Mouse (Mus musculus) spleen, adult 2 months (tissue): Measurements from ENCODE around the gene Sema4d. TPM values are rescaled to one million over a fixed set of nuclear protein-coding genes. Genes with fewer than 3 reads are reported as not detected.

Source experiments
- DNase-seq, 2 experiments: peaks; one replicate each; pipeline versions ENCODE4 v3.0.0 to v3.0.0-alpha.2; 2012 to 2021; ENCODE audit warnings: low spot score in 2 of 2, low read depth in 1 of 2
- H3K27ac ChIP-seq: fragments of 200-500 bp; 2 replicates; pipeline ENCODE4 v1.5.1; 2012; ENCODE audit warnings: low read length, inconsistent platforms; ENCODE audit not compliant: insufficient read depth
- H3K27me3 ChIP-seq: fragments of 200-500 bp; 2 replicates; pipeline ENCODE4 v1.6.1; 2012; ENCODE audit warnings: mild to moderate bottlenecking, moderate library complexity, low read length, inconsistent platforms; ENCODE audit not compliant: control insufficient read depth, insufficient read depth
- H3K36me3 ChIP-seq: fragments of 200-500 bp; 2 replicates; pipeline ENCODE4 v1.6.1; 2012; ENCODE audit warnings: mild to moderate bottlenecking, low read length, inconsistent platforms; ENCODE audit not compliant: control insufficient read depth, insufficient read depth
- H3K4me1 ChIP-seq: fragments of 200-500 bp; 2 replicates; pipeline ENCODE4 v1.6.1; 2011; ENCODE audit warnings: inconsistent platforms; ENCODE audit not compliant: control insufficient read depth, insufficient read depth, insufficient read length
- H3K4me3 ChIP-seq: fragments of 200-500 bp; 2 replicates; pipeline ENCODE4 v1.5.1; 2011; ENCODE audit warnings: mild to moderate bottlenecking, inconsistent platforms; ENCODE audit not compliant: insufficient read depth, insufficient read length; ENCODE audit errors: extremely low read depth
- CTCF ChIP-seq: fragments of 200-500 bp; IDR thresholded peaks from 2 replicates; pipeline ENCODE4 v1.5.1; 2011; ENCODE audit warnings: mild to moderate bottlenecking, inconsistent platforms; ENCODE audit not compliant: insufficient read depth, insufficient read length, insufficient replicate concordance; ENCODE audit errors: extremely low read depth
- POLR2A ChIP-seq: fragments of 200-500 bp; IDR thresholded peaks from 2 replicates; pipeline ENCODE4 v1.6.1; 2011; ENCODE audit warnings: low read depth, low read length, inconsistent platforms
- WGBS: fragments of 180-500 bp; shearing (Covaris S2); methylation state at CpG from one replicate; pipeline ENCODE4 v1.1.7; 2018; 5-methylcytosine and 5-hydroxymethylcytosine counted together
- polyA plus RNA-seq: library from polyadenylated mRNA; depleted of rRNA; stranded (reverse); fragments of >200 nt; gene quantifications from 2 replicates; pipeline ENCODE4 v1.2.3, GENCODE M21; 2012

Gene Sema4d
- polyA plus RNA-seq, 1 experiment, result 77.0 TPM

- no peaks in the 10 kb centered on the region for H3K27me3 ChIP-seq
- peaks cover 10% of the 10 kb centered on the region for H3K36me3 ChIP-seq
- TF ChIP-seq CTCF, result no peak
- H3K4me1 ChIP-seq, result peaks cover 10% of the 10 kb centered on the region; the same call in 1 of the 2 replicates
- no peak overlapping the region for H3K27ac ChIP-seq
- DNase-seq, result no peak
- no peak overlapping the region for H3K4me3 ChIP-seq
- WGBS, result 44% methylated on average over 1 of the region's 1 CpGs
Measured at GRCm38 (mm10) chr13:51649740-51650139, 143.8 kb downstream of the Sema4d start.

- H3K36me3 ChIP-seq, result peaks cover 2% of the 10 kb centered on the region; the same call in 1 of the 2 replicates
- H3K27ac ChIP-seq, result no peak overlapping the region
- H3K27me3 ChIP-seq, result no peaks in the 10 kb centered on the region
- H3K4me1 ChIP-seq, result peaks cover 10% of the 10 kb centered on the region; the same call in 1 of the 2 replicates
- no peak for TF ChIP-seq POLR2A
- no peak for TF ChIP-seq CTCF
- DNase-seq, result no peak
- WGBS, result 79% methylated on average over 4 of the region's 4 CpGs
- no peak overlapping the region for H3K4me3 ChIP-seq
Measured at GRCm38 (mm10) chr13:51648237-51648636, 145.3 kb downstream of the Sema4d start.

DNA sequence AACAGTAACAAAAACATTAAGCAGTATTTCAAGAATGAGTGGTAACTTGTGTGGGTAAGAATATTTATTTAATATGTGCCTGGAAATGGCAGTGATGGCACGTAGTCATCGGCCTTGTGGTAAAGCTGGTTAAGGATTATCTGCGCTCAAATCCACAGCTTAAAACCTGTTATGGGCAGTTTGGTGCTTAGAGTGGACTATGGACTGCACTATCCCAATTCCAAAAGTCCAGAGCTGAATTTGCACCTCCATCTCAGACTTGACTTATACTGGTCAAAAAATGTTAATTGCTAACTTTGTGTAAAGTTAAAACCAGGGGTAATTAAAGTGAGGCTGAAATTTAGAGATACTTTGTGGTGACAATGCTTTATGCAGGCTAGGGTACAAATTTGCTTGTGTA, 145.8 kb downstream of the Sema4d start:
- no peaks in the 10 kb centered on the region for H3K36me3 ChIP-seq
- H3K4me3 ChIP-seq, result no peak overlapping the region
- no peaks in the 10 kb centered on the region for H3K27me3 ChIP-seq
- H3K27ac ChIP-seq, result no peak overlapping the region
- 80% methylated on average over 3 of the region's 3 CpGs for WGBS
- DNase-seq, result no peak
- TF ChIP-seq POLR2A, result no peak
- TF ChIP-seq CTCF, result no peak
- H3K4me1 ChIP-seq, result peaks cover 10% of the 10 kb centered on the region; the same call in 1 of the 2 replicates

DNA sequence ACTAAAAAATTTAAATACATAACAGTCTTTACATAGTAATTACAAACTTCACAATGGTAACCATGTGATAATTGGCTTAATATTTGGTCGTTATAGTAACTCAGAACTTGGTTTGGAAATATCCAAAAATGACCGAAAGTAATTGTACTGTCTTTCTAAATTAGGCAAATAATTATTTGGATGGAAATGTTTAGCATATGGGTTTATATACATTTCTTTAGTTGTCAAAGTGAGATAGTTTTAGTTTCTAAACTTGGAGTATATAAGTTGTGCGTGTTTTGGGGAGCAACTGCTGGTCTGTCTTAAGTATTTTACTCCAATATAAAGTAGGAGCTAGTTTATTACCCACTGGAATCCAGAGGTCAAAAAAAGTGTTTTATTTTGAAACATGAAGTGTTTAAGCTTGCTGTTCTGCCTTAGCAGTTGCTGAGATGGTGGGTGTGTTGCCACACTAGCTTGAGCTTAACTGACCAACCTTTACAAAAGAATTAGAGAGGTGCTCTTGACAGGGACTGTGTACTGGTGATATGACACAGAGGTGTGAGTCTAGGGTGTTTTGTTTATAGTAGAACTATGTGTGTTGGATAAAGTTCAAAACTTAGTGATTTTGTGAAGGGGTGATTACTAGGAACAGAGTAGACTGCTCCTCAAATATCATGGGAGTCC, 147.1 kb downstream of the Sema4d start:
- TF ChIP-seq CTCF (no peak), POLR2A (no peak)
- 13% methylated on average over 3 of the region's 3 CpGs for WGBS
- Histone ChIP-seq H3K36me3 (no peaks in the 10 kb centered on the region), H3K4me1 (peaks cover 7% of the 10 kb centered on the region; the same call in 1 of the 2 replicates), H3K4me3 (peak overlapping the region; percentile 3; the same call in 1 of the 2 replicates), H3K27ac (no peak overlapping the region), H3K27me3 (no peaks in the 10 kb centered on the region)
- DNase-seq, result no peak

GRCm38 (mm10) chr13:51645872-51646271, 147.7 kb downstream of the Sema4d start:
- H3K36me3 ChIP-seq, result no peaks in the 10 kb centered on the region
- no peak for TF ChIP-seq POLR2A
- no peak for TF ChIP-seq CTCF
- H3K27me3 ChIP-seq, result no peaks in the 10 kb centered on the region
- H3K4me3 ChIP-seq, result peak overlapping the region; percentile 79
- DNase-seq, result no peak
- under 1% methylated on average over 7 of the region's 7 CpGs for WGBS
- peak overlapping the region; percentile 64; the same call in 1 of the 2 replicates for H3K27ac ChIP-seq
- H3K4me1 ChIP-seq, result peaks cover 2% of the 10 kb centered on the region; the same call in 1 of the 2 replicates

- peak; percentile 97 for DNase-seq
- H3K36me3 ChIP-seq, result no peaks in the 10 kb centered on the region
- H3K27me3 ChIP-seq, result no peaks in the 10 kb centered on the region
- under 1% methylated on average over 83 of the region's 83 CpGs for WGBS
- TF ChIP-seq POLR2A, result peak; percentile 48
- no peak for TF ChIP-seq CTCF
- peak within 1 kb of the TSS; percentile 79 for H3K4me3 ChIP-seq
- peak within 1 kb of the TSS; percentile 87 for H3K27ac ChIP-seq
- H3K4me1 ChIP-seq, result peaks cover 2% of the 10 kb centered on the region; the same call in 1 of the 2 replicates
Measured at GRCm38 (mm10) chr13:51644829-51645789, 148.4 kb downstream of the Sema4d start, which contains the start of gene Cks2. TSS of gene Cks2 (plus strand) at chr13:51645232.
